Mouse (Mus musculus) myocyte (in vitro differentiated cells): ENCODE measurements at regions not wholly inside any gene's neighbourhood (a gene's known extent, or its start where the extent isn't known, plus 50 kb on each side); places are given as distances from the start of the nearest gene placed in this dataset.

Source experiments
- MYOG ChIP-seq, 3 experiments: IDR thresholded peaks; one replicate each; pipeline ENCODE4 v1.6.1; 2011; ENCODE audit warnings: control low read depth in 2 of 3, low read depth in 2 of 3, mild to moderate bottlenecking in 2 of 3; ENCODE audit not compliant: insufficient read length in 2 of 3, control insufficient read depth in 1 of 3, insufficient read depth in 1 of 3
- POLR2A ChIP-seq: IDR thresholded peaks from one replicate; pipeline ENCODE4 v1.6.1; 2011; ENCODE audit warnings: low read depth, mild to moderate bottlenecking, control low read depth, moderate library complexity; ENCODE audit not compliant: insufficient read length
- POLR2AphosphoS2 ChIP-seq: IDR thresholded peaks from one replicate; pipeline ENCODE4 v1.6.1; 2011; ENCODE audit warnings: low read depth, control low read depth; ENCODE audit not compliant: insufficient read length
- REST ChIP-seq: IDR thresholded peaks from one replicate; pipeline ENCODE4 v1.6.1; 2011; ENCODE audit warnings: mild to moderate bottlenecking, control low read depth, moderate library complexity; ENCODE audit not compliant: insufficient read depth, insufficient read length
- SRF ChIP-seq: IDR thresholded peaks from one replicate; pipeline ENCODE4 v1.6.1; 2011; ENCODE audit warnings: low read depth; ENCODE audit not compliant: control insufficient read depth, insufficient read length
- TCF12 ChIP-seq: IDR thresholded peaks from one replicate; pipeline ENCODE4 v1.6.1; 2011; ENCODE audit warnings: mild to moderate bottlenecking, control low read depth; ENCODE audit not compliant: poor library complexity, insufficient read depth, severe bottlenecking
- TCF3 ChIP-seq: IDR thresholded peaks from one replicate; pipeline ENCODE4 v1.6.1; 2011; ENCODE audit warnings: low read depth, control low read depth; ENCODE audit not compliant: insufficient read length
- USF1 ChIP-seq: IDR thresholded peaks from one replicate; pipeline ENCODE4 v1.6.1; 2011; ENCODE audit warnings: low read depth, mild to moderate bottlenecking, control low read depth, moderate library complexity

DNA sequence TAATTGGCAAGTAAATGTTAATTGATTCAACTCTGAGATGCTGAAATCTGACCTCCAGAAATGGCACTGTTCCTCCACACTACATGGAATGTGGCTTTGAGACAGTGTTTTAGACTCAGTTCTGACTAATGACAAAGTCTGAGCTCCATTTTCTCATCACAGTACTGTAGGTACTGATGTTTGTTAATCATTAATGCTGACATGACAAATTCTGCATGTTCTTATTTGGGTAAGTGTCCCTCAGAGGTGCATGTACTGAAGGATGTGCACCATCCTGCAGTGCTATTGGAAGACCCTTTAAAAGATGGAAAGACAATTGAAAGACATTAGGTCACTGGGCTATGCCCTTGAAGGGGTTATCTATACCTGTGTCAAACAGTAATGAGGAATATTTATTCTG lies 222.1 kb upstream of the Gmds start:
- TF ChIP-seq POLR2A (no peak), MYOG (IDR thresholded peaks at IDR 0.05; ENCODE audit: control insufficient read depth in 1 of 3, insufficient read depth in 1 of 3, insufficient read length in 2 of 3, low read depth in 2 of 3) (no peak), TCF12 (no peak), TCF3 (no peak), SRF (no peak), USF1 (no peak), REST (no peak), POLR2AphosphoS2 (no peak)
